Mouse (Mus musculus): ENCODE measurements around the gene Psmd5. TPM values are rescaled to one million over a fixed set of nuclear protein-coding genes. Genes with fewer than 3 reads are reported as not detected.
"Not testable (repeated sequence)": the region's sequence is repeated elsewhere in the genome, so short reads cannot be mapped to it uniquely, and the experiment has no call there.

Psmd5 gene
- polyA plus RNA-seq, 1 experiment, result 41.7 TPM

- Histone ChIP-seq H3K4me3 (ENCODE audit: insufficient read depth, low read length) (peak overlapping the region; percentile 46), H3K4me1 (ENCODE audit: control insufficient read depth, insufficient read depth, low read length) (no peaks in the 10 kb centered on the region; the same call in 1 of the 2 replicates), H3K27ac (ENCODE audit: insufficient read depth, low read length) (peak overlapping the region; percentile 26; the same call in 1 of the 2 replicates)
- peak; percentile 94 for TF ChIP-seq POLR2A (IDR thresholded peaks at IDR 0.05; ENCODE audit: extremely low read depth, insufficient read depth, low read length)
- no peak for TF ChIP-seq CTCF (IDR thresholded peaks at IDR 0.05; ENCODE audit: extremely low read depth, insufficient read depth, low read length)
Measured at GRCm38 (mm10) chr2:34870520-34871474, 4.0 kb downstream of the Psmd5 start.

- H3K4me1 ChIP-seq (ENCODE audit: control insufficient read depth, insufficient read depth, low read length), result no peaks in the 10 kb centered on the region; the same call in 1 of the 2 replicates
- no peak for TF ChIP-seq POLR2A (IDR thresholded peaks at IDR 0.05; ENCODE audit: extremely low read depth, insufficient read depth, low read length)
- TF ChIP-seq CTCF (IDR thresholded peaks at IDR 0.05; ENCODE audit: extremely low read depth, insufficient read depth, low read length), result no peak
- H3K27ac ChIP-seq (ENCODE audit: insufficient read depth, low read length), result no peak overlapping the region
- H3K4me3 ChIP-seq (ENCODE audit: insufficient read depth, low read length), result peak overlapping the region; percentile 46; the same call in 1 of the 2 replicates
Measured at GRCm38 (mm10) chr2:34869680-34870079, 5.1 kb downstream of the Psmd5 start.

DNA sequence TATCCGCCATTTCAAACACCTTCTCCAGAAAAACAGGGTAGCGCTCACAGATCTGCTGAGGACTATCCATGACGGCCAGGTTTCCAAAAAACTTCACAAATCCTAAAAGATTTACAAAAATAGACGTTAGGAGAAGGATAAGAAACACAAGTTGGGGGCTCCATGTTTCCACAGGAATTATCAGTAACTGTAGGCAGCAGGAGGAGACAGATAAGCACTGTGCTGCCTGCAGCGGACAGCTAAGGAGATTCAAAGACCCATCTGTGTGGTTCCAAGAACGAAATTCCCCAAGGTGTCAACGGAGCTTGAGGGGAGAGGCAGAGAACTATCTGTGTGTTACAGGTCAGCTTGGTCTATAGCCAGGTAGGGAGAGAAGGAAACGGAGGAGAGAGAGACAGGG lies 17.0 kb downstream of the Psmd5 start:
- no peak overlapping the region for H3K4me3 ChIP-seq (ENCODE audit: insufficient read depth, low read length)
- H3K27ac ChIP-seq (ENCODE audit: insufficient read depth, low read length), result no peak overlapping the region
- no peaks in the 10 kb centered on the region for H3K4me1 ChIP-seq (ENCODE audit: control insufficient read depth, insufficient read depth, low read length)
- TF ChIP-seq POLR2A (IDR thresholded peaks at IDR 0.05; ENCODE audit: extremely low read depth, insufficient read depth, low read length) (no peak), CTCF (IDR thresholded peaks at IDR 0.05; ENCODE audit: extremely low read depth, insufficient read depth, low read length) (no peak)

DNA sequence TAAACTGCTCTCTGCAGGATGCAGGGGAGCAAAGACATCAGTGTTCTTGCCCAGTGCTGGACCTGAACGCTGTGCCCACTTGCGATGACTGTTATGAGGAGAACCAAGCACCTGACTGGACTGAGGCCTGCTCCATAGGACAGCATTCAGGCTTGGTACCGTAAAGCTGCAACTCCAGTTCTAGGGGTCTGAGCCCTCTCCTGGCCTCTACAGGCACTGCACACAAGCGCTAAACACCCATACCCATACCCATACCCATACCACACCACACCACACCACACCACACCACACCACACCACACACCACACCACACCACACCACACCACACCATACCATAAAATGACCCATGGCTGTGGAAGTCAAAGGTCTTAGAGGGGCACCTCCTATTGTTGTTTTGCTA lies 19.5 kb downstream of the Psmd5 start:
- Histone ChIP-seq H3K27ac (ENCODE audit: insufficient read depth, low read length) (no peak overlapping the region), H3K4me1 (ENCODE audit: control insufficient read depth, insufficient read depth, low read length) (no peaks in the 10 kb centered on the region), H3K4me3 (ENCODE audit: insufficient read depth, low read length) (no peak overlapping the region)
- peak; percentile 20; the same call in 1 of the 2 replicates for TF ChIP-seq CTCF (IDR thresholded peaks at IDR 0.05; ENCODE audit: extremely low read depth, insufficient read depth, low read length)
- TF ChIP-seq POLR2A (IDR thresholded peaks at IDR 0.05; ENCODE audit: extremely low read depth, insufficient read depth, low read length), result no peak

DNA sequence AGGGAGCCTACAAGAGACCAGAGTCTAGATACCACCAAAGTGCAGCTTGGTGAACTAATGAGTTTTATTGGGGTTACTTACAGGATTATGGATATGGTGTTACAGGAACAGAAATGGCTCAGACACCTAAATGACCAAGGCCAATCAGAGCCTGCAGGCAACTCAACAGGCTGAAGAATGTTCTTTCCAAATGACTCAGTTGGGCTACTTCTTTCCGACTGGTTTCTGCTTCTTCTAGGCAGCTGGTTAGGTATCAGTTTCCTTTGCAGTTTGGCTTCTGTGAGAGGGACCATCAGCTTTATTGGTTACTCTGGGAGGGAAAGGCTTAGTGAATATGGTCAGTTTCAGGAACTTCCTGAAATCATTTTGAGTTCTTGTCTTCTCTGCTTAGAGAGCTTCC lies 27.1 kb downstream of the Psmd5 start:
- TF ChIP-seq CTCF (IDR thresholded peaks at IDR 0.05; ENCODE audit: extremely low read depth, insufficient read depth, low read length) (no peak), POLR2A (IDR thresholded peaks at IDR 0.05; ENCODE audit: extremely low read depth, insufficient read depth, low read length) (no peak)
- Histone ChIP-seq H3K27ac (ENCODE audit: insufficient read depth, low read length) (no peak overlapping the region), H3K4me3 (ENCODE audit: insufficient read depth, low read length) (no peak overlapping the region), H3K4me1 (ENCODE audit: control insufficient read depth, insufficient read depth, low read length) (peaks cover 1% of the 10 kb centered on the region; the same call in 1 of the 2 replicates)

- no peak overlapping the region for H3K4me3 ChIP-seq (ENCODE audit: insufficient read depth, low read length)
- H3K27ac ChIP-seq (ENCODE audit: insufficient read depth, low read length), result peak overlapping the region; percentile 67; the same call in 1 of the 2 replicates
- H3K4me1 ChIP-seq (ENCODE audit: control insufficient read depth, insufficient read depth, low read length), result peaks cover 1% of the 10 kb centered on the region; the same call in 1 of the 2 replicates
- TF ChIP-seq CTCF (IDR thresholded peaks at IDR 0.05; ENCODE audit: extremely low read depth, insufficient read depth, low read length) (no peak), POLR2A (IDR thresholded peaks at IDR 0.05; ENCODE audit: extremely low read depth, insufficient read depth, low read length) (no peak)
Measured at GRCm38 (mm10) chr2:34843211-34843939, 31.4 kb downstream of the Psmd5 start.

DNA sequence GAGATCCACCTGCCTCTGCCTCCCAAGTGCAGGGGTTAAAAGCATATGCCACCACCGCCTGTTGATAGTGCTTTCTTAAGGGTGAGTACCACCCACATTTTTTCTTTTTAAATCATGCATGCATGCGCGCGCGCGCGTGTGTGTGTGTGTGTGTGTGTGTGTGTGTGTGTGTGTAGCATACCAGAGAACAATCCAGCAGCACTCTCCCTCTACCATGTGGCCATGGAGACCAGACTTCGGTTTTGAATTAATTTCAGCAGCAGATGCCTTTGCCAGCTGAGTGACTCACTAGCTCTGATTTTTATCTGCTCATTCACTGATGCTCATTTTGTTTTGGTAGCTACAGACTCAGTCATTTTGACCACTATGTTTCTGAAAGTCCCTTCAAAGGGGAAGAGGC lies 33.1 kb downstream of the Psmd5 start:
- TF ChIP-seq CTCF (IDR thresholded peaks at IDR 0.05; ENCODE audit: extremely low read depth, insufficient read depth, low read length), result no peak
- no peak for TF ChIP-seq POLR2A (IDR thresholded peaks at IDR 0.05; ENCODE audit: extremely low read depth, insufficient read depth, low read length)
- H3K4me3 ChIP-seq (ENCODE audit: insufficient read depth, low read length), result no peak overlapping the region
- H3K4me1 ChIP-seq (ENCODE audit: control insufficient read depth, insufficient read depth, low read length), result peaks cover 1% of the 10 kb centered on the region; the same call in 1 of the 2 replicates
- no peak overlapping the region for H3K27ac ChIP-seq (ENCODE audit: insufficient read depth, low read length)

DNA sequence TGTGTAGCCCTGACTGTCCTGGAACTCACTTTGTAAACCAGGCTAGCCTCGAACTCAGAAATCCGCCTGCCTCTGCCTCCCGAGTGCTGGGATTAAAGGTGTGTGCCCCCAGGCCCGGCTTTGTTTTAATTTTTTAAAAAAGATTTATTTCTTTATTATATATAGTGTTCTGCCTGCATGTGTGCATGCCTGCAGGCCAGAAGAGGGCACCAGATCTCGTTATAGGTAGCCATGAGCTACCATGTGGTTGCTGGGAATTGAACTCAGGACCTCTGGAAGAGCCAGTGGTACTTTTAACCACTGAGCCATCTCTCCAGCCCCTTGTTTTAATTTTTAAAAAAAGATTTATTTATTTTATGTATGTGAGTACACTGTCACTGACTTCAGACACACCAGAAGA lies 34.6 kb downstream of the Psmd5 start:
- not testable (repeated sequence) for H3K4me3 ChIP-seq (ENCODE audit: insufficient read depth, low read length); H3K27ac ChIP-seq (ENCODE audit: insufficient read depth, low read length); H3K4me1 ChIP-seq (ENCODE audit: control insufficient read depth, insufficient read depth, low read length)

DNA sequence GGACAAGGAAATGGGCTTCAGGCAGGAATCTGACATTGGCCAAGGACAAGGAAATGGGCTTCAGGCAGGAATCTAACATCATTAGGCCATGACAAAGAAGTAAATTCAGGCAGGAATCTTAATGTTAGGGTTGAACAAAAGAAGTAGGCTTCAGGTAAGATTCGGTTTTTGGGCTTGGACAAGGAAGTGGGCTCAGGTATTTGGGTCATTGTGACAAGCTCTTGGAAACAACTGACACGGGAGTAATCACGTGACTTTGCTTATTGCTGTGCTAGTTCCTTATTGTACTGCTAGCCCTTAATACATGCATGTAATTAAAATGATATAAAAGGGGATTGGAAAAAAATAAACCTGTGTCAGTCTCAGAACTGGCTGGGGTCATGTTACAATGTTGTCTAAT lies 39.1 kb downstream of the Psmd5 start:
- no peak for TF ChIP-seq CTCF (IDR thresholded peaks at IDR 0.05; ENCODE audit: extremely low read depth, insufficient read depth, low read length)
- TF ChIP-seq POLR2A (IDR thresholded peaks at IDR 0.05; ENCODE audit: extremely low read depth, insufficient read depth, low read length), result no peak
- H3K27ac ChIP-seq (ENCODE audit: insufficient read depth, low read length), result no peak overlapping the region
- H3K4me1 ChIP-seq (ENCODE audit: control insufficient read depth, insufficient read depth, low read length), result no peaks in the 10 kb centered on the region
- no peak overlapping the region for H3K4me3 ChIP-seq (ENCODE audit: insufficient read depth, low read length)

All from cortical plate, adult 2 months (tissue).